Mouse (Mus musculus): ENCODE measurements at regions not wholly inside any gene's neighbourhood (a gene's known extent, or its start where the extent isn't known, plus 50 kb on each side); places are given as distances from the start of the nearest gene placed in this dataset.

- H3K27ac ChIP-seq (replicated peaks; ENCODE audit: low read depth, low read length) = no peak overlapping the region
- WGBS = 25% methylated on average over 4 of the region's 4 CpGs
- DNase-seq = peak; percentile 60
- H3K9me3 ChIP-seq (ENCODE audit: control insufficient read depth, low read length) = no peaks in the 10 kb centered on the region
- no peaks in the 10 kb centered on the region for H3K36me3 ChIP-seq (ENCODE audit: control insufficient read depth, insufficient read depth, low read length)
- no peak overlapping the region for H3K4me3 ChIP-seq (replicated peaks; ENCODE audit: low read depth, low read length)
- ATAC-seq (ENCODE audit: low FRiP score, low TSS enrichment) = peak; percentile 36; the same call in 1 of the 2 replicates
- H3K4me2 ChIP-seq (ENCODE audit: low read length) = no peak overlapping the region
- H3K4me1 ChIP-seq (ENCODE audit: control insufficient read depth, insufficient read depth, low read length) = 0 out of 2 replicates have a peak, but pooled peaks cover 2% of the 10 kb centered on the region
- no peaks in the 10 kb centered on the region for H3K27me3 ChIP-seq (ENCODE audit: control insufficient read depth, insufficient read depth, low read length)
- no peak overlapping the region for H3K9ac ChIP-seq (replicated peaks; ENCODE audit: low read length)
Measured at GRCm38 (mm10) chr16:87263571-87263970, 90.4 kb upstream of the N6amt1 start.

GRCm38 (mm10) chr16:87263041-87263440 is 90.9 kb upstream of the N6amt1 start:
- Histone ChIP-seq H3K4me2 (ENCODE audit: low read length) (no peak overlapping the region), H3K4me3 (replicated peaks; ENCODE audit: low read depth, low read length) (no peak overlapping the region), H3K27me3 (ENCODE audit: control insufficient read depth, insufficient read depth, low read length) (no peaks in the 10 kb centered on the region), H3K4me1 (ENCODE audit: control insufficient read depth, insufficient read depth, low read length) (0 out of 2 replicates have a peak, but pooled peaks cover 2% of the 10 kb centered on the region), H3K36me3 (ENCODE audit: control insufficient read depth, insufficient read depth, low read length) (no peaks in the 10 kb centered on the region), H3K9ac (replicated peaks; ENCODE audit: low read length) (no peak overlapping the region), H3K9me3 (ENCODE audit: control insufficient read depth, low read length) (no peaks in the 10 kb centered on the region), H3K27ac (replicated peaks; ENCODE audit: low read depth, low read length) (no peak overlapping the region)
- 84% methylated on average over 8 of the region's 8 CpGs for WGBS
- no peak for DNase-seq
- no peak for ATAC-seq (ENCODE audit: low FRiP score, low TSS enrichment)

GRCm38 (mm10) chr16:87262497-87262896 is 91.5 kb upstream of the N6amt1 start:
- DNase-seq (no peak), ATAC-seq (ENCODE audit: low FRiP score, low TSS enrichment) (no peak)
- no peaks in the 10 kb centered on the region for H3K27me3 ChIP-seq (ENCODE audit: control insufficient read depth, insufficient read depth, low read length)
- H3K4me3 ChIP-seq (replicated peaks; ENCODE audit: low read depth, low read length) = no peak overlapping the region
- no peak overlapping the region for H3K9ac ChIP-seq (replicated peaks; ENCODE audit: low read length)
- no peak overlapping the region for H3K4me2 ChIP-seq (ENCODE audit: low read length)
- H3K4me1 ChIP-seq (ENCODE audit: control insufficient read depth, insufficient read depth, low read length) = 0 out of 2 replicates have a peak, but pooled peaks cover 2% of the 10 kb centered on the region
- no peak overlapping the region for H3K27ac ChIP-seq (replicated peaks; ENCODE audit: low read depth, low read length)
- no peaks in the 10 kb centered on the region for H3K9me3 ChIP-seq (ENCODE audit: control insufficient read depth, low read length)
- H3K36me3 ChIP-seq (ENCODE audit: control insufficient read depth, insufficient read depth, low read length) = no peaks in the 10 kb centered on the region
- WGBS = 76% methylated on average over 3 of the region's 3 CpGs

GRCm38 (mm10) chr16:87261527-87261926 is 92.5 kb upstream of the N6amt1 start:
- 65% methylated on average over 7 of the region's 7 CpGs for WGBS
- DNase-seq (peak; percentile 41), ATAC-seq (ENCODE audit: low FRiP score, low TSS enrichment) (no peak)
- Histone ChIP-seq H3K27me3 (ENCODE audit: control insufficient read depth, insufficient read depth, low read length) (no peaks in the 10 kb centered on the region), H3K4me3 (replicated peaks; ENCODE audit: low read depth, low read length) (no peak overlapping the region), H3K9ac (replicated peaks; ENCODE audit: low read length) (no peak overlapping the region), H3K9me3 (ENCODE audit: control insufficient read depth, low read length) (no peaks in the 10 kb centered on the region), H3K4me1 (ENCODE audit: control insufficient read depth, insufficient read depth, low read length) (0 out of 2 replicates have a peak, but pooled peaks cover 2% of the 10 kb centered on the region), H3K36me3 (ENCODE audit: control insufficient read depth, insufficient read depth, low read length) (no peaks in the 10 kb centered on the region), H3K4me2 (ENCODE audit: low read length) (no peak overlapping the region), H3K27ac (replicated peaks; ENCODE audit: low read depth, low read length) (no peak overlapping the region)

- 96% methylated on average over 1 of the region's 1 CpGs for WGBS
- ATAC-seq (ENCODE audit: low FRiP score, low TSS enrichment) = no peak
- H3K4me3 ChIP-seq (replicated peaks; ENCODE audit: low read depth, low read length) = no peak overlapping the region
- H3K27ac ChIP-seq (replicated peaks; ENCODE audit: low read depth, low read length) = no peak overlapping the region
- no peak overlapping the region for H3K4me2 ChIP-seq (ENCODE audit: low read length)
- DNase-seq = no peak
- H3K9ac ChIP-seq (replicated peaks; ENCODE audit: low read length) = no peak overlapping the region
- no peaks in the 10 kb centered on the region for H3K36me3 ChIP-seq (ENCODE audit: control insufficient read depth, insufficient read depth, low read length)
- H3K27me3 ChIP-seq (ENCODE audit: control insufficient read depth, insufficient read depth, low read length) = no peaks in the 10 kb centered on the region
- H3K4me1 ChIP-seq (ENCODE audit: control insufficient read depth, insufficient read depth, low read length) = no peaks in the 10 kb centered on the region
- H3K9me3 ChIP-seq (ENCODE audit: control insufficient read depth, low read length) = no peaks in the 10 kb centered on the region
Measured at GRCm38 (mm10) chr16:87254736-87255135, 99.2 kb upstream of the N6amt1 start.

GRCm38 (mm10) chr16:87250531-87250930 is 103.5 kb upstream of the N6amt1 start:
- no peak for ATAC-seq (ENCODE audit: low FRiP score, low TSS enrichment)
- Histone ChIP-seq H3K4me2 (ENCODE audit: low read length) (no peak overlapping the region), H3K27me3 (ENCODE audit: control insufficient read depth, insufficient read depth, low read length) (no peaks in the 10 kb centered on the region), H3K27ac (replicated peaks; ENCODE audit: low read depth, low read length) (no peak overlapping the region), H3K4me1 (ENCODE audit: control insufficient read depth, insufficient read depth, low read length) (no peaks in the 10 kb centered on the region), H3K4me3 (replicated peaks; ENCODE audit: low read depth, low read length) (no peak overlapping the region), H3K9me3 (ENCODE audit: control insufficient read depth, low read length) (no peaks in the 10 kb centered on the region), H3K9ac (replicated peaks; ENCODE audit: low read length) (no peak overlapping the region), H3K36me3 (ENCODE audit: control insufficient read depth, insufficient read depth, low read length) (no peaks in the 10 kb centered on the region)
- 83% methylated on average over 10 of the region's 10 CpGs for WGBS
- no peak for DNase-seq

GRCm38 (mm10) chr16:87249903-87250302 is 104.1 kb upstream of the N6amt1 start:
- Histone ChIP-seq H3K9me3 (ENCODE audit: control insufficient read depth, low read length) (no peaks in the 10 kb centered on the region), H3K4me3 (replicated peaks; ENCODE audit: low read depth, low read length) (no peak overlapping the region), H3K4me1 (ENCODE audit: control insufficient read depth, insufficient read depth, low read length) (no peaks in the 10 kb centered on the region), H3K4me2 (ENCODE audit: low read length) (no peak overlapping the region), H3K27me3 (ENCODE audit: control insufficient read depth, insufficient read depth, low read length) (no peaks in the 10 kb centered on the region), H3K27ac (replicated peaks; ENCODE audit: low read depth, low read length) (no peak overlapping the region), H3K36me3 (ENCODE audit: control insufficient read depth, insufficient read depth, low read length) (no peaks in the 10 kb centered on the region), H3K9ac (replicated peaks; ENCODE audit: low read length) (no peak overlapping the region)
- ATAC-seq (ENCODE audit: low FRiP score, low TSS enrichment) (0 out of 2 replicates have a peak, but pooled peaks have one; percentile 19), DNase-seq (peak; percentile 67)
- WGBS = 31% methylated on average over 7 of the region's 7 CpGs

GRCm38 (mm10) chr16:87248501-87249030 is 105.4 kb upstream of the N6amt1 start:
- H3K9ac ChIP-seq (replicated peaks; ENCODE audit: low read length) = no peak overlapping the region
- H3K4me2 ChIP-seq (ENCODE audit: low read length) = no peak overlapping the region
- H3K4me3 ChIP-seq (replicated peaks; ENCODE audit: low read depth, low read length) = no peak overlapping the region
- H3K27me3 ChIP-seq (ENCODE audit: control insufficient read depth, insufficient read depth, low read length) = no peaks in the 10 kb centered on the region
- ATAC-seq (ENCODE audit: low FRiP score, low TSS enrichment) (peak; percentile 24; the same call in 1 of the 2 replicates), DNase-seq (peak; percentile 90)
- no peaks in the 10 kb centered on the region for H3K4me1 ChIP-seq (ENCODE audit: control insufficient read depth, insufficient read depth, low read length)
- H3K27ac ChIP-seq (replicated peaks; ENCODE audit: low read depth, low read length) = no peak overlapping the region
- 47% methylated on average over 6 of the region's 6 CpGs for WGBS
- no peaks in the 10 kb centered on the region for H3K36me3 ChIP-seq (ENCODE audit: control insufficient read depth, insufficient read depth, low read length)
- H3K9me3 ChIP-seq (ENCODE audit: control insufficient read depth, low read length) = no peaks in the 10 kb centered on the region
